Mouse (Mus musculus) thymus, postnatal 10 days (tissue): ENCODE measurements around the gene Ccdc69.
"Not testable (repeated sequence)": the region's sequence is repeated elsewhere in the genome, so short reads cannot be mapped to it uniquely, and the experiment has no call there.

ENCODE experiments used
- DNase-seq, 2 experiments: peaks; one replicate each; pipeline ENCODE4 v3.0.0; 2021; ENCODE audit warnings: low spot score in 2 of 2

Gene Ccdc69

GRCm38 (mm10) chr11:55077331-55078231 is at the start of gene Ccdc69:
Gene Ccdc69 (minus strand): TSS chr11:55078131.
- peak; percentile 59 to 76 for DNase-seq

DNA sequence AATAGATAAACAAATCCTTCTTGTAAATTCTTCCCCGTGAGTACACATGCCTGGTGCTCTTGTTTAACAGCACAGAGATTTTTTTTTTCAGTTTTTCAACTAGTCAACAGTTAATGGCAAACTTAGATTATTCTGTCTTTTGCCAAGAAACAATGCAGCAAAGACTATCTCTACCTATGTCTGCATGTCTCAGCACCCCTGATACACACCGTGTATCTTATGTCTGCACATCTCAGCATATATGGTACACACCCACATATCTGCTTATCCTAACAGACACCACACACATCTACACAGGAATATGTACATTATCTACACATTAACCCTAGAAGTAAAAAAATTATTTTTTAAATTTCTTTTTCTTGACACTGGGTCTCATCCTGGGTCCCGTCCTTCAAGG is 48.7 kb upstream of the Ccdc69 start:
- DNase-seq = no peak

- no peak for DNase-seq
Observed at GRCm38 (mm10) chr11:55121430-55121829, 43.5 kb upstream of the Ccdc69 start.

GRCm38 (mm10) chr11:55120821-55121271 is 42.9 kb upstream of the Ccdc69 start:
- peak; percentile 59 to 70 for DNase-seq

- no peak for DNase-seq
Observed at GRCm38 (mm10) chr11:55120279-55120678, 42.3 kb upstream of the Ccdc69 start.

DNA sequence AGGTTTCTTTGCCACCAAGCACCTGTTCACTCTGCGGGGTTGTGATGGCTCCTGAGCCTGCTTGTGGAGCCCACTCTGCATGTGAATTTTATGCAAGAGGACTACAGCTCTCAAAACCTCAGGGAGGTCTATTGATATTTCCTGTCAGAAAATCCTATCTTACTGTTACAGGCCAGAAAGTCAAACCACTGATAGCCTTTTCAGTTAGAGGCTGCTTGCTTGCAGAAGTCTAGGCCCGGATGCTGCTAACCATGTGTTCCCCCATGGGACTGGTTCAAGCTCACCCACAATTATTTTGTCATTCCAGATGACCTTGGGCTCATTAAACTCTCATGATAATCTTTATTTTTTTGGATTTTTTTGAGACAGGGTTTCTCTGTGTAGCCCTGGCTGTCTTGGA is 39.1 kb upstream of the Ccdc69 start:
- no peak for DNase-seq

DNA sequence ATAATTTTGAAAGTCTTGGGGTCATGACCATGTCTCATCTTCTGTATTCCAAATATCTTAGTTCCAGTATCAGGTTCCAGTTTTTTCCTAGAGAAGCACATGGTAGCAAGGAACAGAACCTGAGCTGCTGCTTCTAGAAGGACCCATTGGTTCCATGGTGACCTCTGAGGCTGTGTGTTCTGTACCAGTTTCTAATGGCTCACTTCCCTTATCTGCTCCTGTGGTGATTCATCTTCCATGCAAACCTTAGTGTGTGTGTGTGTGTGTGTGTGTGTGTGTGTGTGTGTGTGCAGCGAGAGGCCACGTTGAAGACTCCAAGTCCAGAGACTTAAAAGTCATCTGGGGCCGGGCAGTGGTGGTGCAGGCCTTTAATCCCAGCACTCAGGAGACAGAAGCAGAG is 38.1 kb upstream of the Ccdc69 start:
- DNase-seq = no peak

- DNase-seq = no peak
Observed at GRCm38 (mm10) chr11:55114291-55114690, 36.4 kb upstream of the Ccdc69 start.

GRCm38 (mm10) chr11:55113861-55114250 is 35.9 kb upstream of the Ccdc69 start:
- DNase-seq = not testable (repeated sequence)

- peak in 1 of 2 experiments; percentile 30 for DNase-seq
Observed at GRCm38 (mm10) chr11:55113209-55113860, 35.4 kb upstream of the Ccdc69 start.

DNA sequence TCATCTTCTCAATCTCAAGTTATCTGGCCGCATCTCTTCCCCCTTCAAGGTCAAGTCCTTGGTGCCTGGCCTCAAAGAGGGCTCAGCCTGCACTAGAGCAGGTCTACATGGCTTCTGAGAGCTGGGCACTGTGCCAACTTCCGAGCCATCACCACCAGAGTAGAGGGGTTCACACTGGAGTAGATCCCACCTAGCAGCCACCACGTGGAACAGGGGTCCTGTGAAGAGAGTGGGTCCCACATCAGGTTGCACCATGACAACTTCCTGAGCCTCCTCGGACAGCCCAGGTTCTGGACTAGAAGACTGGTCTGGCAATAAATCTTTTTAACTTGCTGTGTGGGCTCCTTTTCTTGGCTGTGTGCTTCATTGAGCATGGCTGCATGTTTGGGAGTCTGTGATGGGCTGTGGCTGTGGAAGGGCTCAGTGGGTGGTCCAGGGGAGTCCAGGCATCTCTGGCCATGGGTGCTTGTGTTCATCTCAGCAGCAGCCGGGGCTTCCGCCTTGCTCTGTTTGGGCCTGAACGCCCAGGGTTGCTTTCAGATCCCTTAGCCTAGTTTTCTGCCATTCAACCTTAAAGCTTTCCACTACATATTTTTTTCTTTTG is 32.7 kb upstream of the Ccdc69 start:
- DNase-seq = no peak

DNA sequence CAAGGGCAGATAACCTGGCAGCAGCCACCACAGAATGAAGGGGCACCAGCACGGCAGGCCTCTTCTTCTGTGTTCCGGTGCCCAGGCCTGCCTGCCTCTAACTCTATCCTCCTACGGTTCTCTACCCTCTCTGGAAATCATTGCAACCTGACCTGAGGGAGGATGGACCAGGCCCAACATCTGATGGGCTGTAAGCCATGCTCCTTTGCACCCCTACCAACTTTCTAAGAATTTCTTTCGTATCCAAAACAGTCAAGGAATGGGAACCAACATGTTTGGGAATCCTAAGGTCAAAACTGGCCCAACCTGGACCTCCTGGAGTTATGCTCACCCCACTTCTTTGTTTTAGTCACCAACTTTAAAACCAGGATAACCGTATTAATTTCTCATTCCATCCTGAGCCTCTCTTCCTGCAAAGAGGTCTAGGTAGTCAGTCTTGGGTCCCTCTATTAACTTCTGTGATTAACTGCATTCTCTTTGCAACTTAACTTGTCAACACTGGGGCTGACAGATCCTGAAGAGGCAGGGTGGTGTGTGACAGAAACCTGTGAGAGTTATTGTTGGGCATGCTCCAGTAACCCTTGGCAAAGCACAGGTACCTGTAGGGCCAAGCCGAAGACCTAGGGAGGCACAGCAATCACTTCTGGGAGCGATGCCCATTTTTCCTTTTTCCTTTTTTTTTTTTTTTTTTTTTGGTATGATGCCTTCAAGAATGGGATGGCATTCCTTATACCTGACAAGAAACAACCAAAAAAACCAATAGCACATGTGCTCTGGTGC is 31.8 kb upstream of the Ccdc69 start:
- no peak for DNase-seq

GRCm38 (mm10) chr11:55106636-55107035 is 28.7 kb upstream of the Ccdc69 start:
- DNase-seq = no peak

DNA sequence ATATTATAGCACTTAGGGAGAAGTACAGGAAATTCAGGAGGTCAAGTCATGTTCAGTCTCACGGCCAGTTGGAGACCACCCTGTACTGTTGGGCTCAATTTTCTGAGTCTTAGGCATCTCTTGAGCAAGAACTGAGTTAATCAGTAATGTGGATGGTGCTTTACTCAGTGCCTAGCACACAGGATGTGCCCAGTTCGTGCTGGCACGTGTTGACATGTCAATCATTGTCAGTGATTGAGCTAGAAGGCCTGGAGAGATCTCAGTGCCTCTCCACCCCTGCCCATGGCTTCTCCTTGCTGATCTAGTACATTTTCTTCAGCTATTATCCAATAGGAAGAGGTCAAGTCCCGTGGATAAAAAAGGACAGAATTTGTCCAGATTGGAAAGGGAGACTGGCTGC is 27.5 kb upstream of the Ccdc69 start:
- no peak for DNase-seq

GRCm38 (mm10) chr11:55103229-55103628 is 25.3 kb upstream of the Ccdc69 start:
- DNase-seq = no peak

- DNase-seq = no peak
Observed at GRCm38 (mm10) chr11:55102015-55102414, 24.1 kb upstream of the Ccdc69 start.

GRCm38 (mm10) chr11:55099868-55100267 is 21.9 kb upstream of the Ccdc69 start:
- DNase-seq = no peak

GRCm38 (mm10) chr11:55099019-55099771 is 21.3 kb upstream of the Ccdc69 start:
- no peak for DNase-seq

DNA sequence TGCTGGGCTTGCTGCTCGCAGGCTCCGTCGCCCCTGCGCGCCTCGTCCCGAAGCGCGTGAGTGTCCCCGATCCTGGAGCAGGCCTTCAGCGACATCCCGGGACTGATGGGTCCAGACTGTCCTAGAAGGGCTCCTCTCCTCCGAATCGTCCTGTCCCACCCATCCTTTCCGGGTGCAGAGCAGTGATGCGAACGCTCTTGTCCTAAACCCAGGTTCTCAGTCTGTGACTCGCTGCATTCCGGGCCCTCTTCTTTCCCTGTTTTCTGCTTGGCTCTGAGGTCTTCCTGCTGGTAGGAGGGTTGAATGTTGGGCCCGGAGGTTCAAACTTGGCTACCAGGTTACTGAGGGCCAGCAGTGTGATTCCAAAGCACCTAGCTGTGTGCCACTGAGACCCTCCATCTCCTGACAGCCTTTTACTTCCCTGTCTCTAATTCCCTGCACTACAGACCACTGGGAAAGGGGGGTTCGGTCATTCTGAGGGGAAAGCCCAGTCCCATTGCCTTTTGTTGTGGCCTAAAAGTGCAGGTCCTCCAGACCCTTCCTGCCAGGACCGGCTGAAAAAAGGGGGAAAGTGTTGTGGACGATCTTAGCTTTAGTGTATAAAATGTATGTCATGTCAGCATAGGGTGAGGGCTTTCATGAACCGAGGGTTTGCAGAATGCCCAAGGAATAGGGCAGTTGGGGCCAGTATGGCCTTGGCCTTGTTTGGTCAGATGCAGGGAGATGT is 20.4 kb upstream of the Ccdc69 start:
- no peak for DNase-seq

- peak; percentile 93 to 95 for DNase-seq
Observed at GRCm38 (mm10) chr11:55097463-55098188, 19.7 kb upstream of the Ccdc69 start, which contains the start of gene Gm2a. Gene Gm2a (plus strand): TSS chr11:55098115.
